In genomic region chr4:126805741-126806140, GRCm38 (mm10) we compare ENCODE assay signal across 21 mouse cellular contexts.
"Had no signal": no experiment of that assay in that cellular context is flagged by ENCODE, and none has a peak within 500 bp of the region (broad histone marks: within the 10 kb centered on the region; RNA-seq: fewer than 3 reads in every experiment).

No protein-coding gene starts in this region.

- H3K27me3 ChIP-seq: kidney, embryonic 15.5 days; limb, embryonic 12.5 days; limb, embryonic 15.5 days; midbrain, embryonic 12.5 days; midbrain, embryonic 15.5 days; neural tube, embryonic 12.5 days; neural tube, embryonic 15.5 days; stomach, embryonic 15.5 days had no signal

- H3K27ac ChIP-seq: kidney, embryonic 15.5 days; limb, embryonic 12.5 days; limb, embryonic 15.5 days; liver, embryonic 14.5 days; macrophage; midbrain, embryonic 12.5 days; midbrain, embryonic 15.5 days; neural tube, embryonic 12.5 days; neural tube, embryonic 15.5 days; stomach, embryonic 15.5 days had no signal

- DNase-seq: kidney, postnatal 10 days; kidney, postnatal 4 days; left cerebral cortex, postnatal 4 days; liver, postnatal 0 days; lung, embryonic 14.5 days; retina, postnatal 1 day; right cerebral cortex, postnatal 25 days; spleen, adult 18-20 months; thymus, adult 2 months; thymus, postnatal 14 days; thymus, postnatal 4 days had no signal

- H3K4me1 ChIP-seq: kidney, embryonic 15.5 days; limb, embryonic 12.5 days had no signal

- H3K9me3 ChIP-seq: kidney, embryonic 15.5 days; limb, embryonic 12.5 days; limb, embryonic 15.5 days; midbrain, embryonic 12.5 days; midbrain, embryonic 15.5 days; neural tube, embryonic 12.5 days; neural tube, embryonic 15.5 days; stomach, embryonic 15.5 days had no signal

- H3K36me3 ChIP-seq: midbrain, embryonic 15.5 days had no signal

- H3K4me3 ChIP-seq: kidney, embryonic 15.5 days; limb, embryonic 12.5 days; limb, embryonic 15.5 days; midbrain, embryonic 12.5 days; midbrain, embryonic 15.5 days; neural tube, embryonic 12.5 days; neural tube, embryonic 15.5 days; stomach, embryonic 15.5 days had no signal
